Mouse (Mus musculus): Measurements from ENCODE around the gene Mogat2.

- TF ChIP-seq CTCF (IDR thresholded peaks at IDR 0.05; ENCODE audit: borderline replicate concordance, insufficient read depth, low read length): no peak
- no peak for TF ChIP-seq POLR2A (IDR thresholded peaks at IDR 0.05; ENCODE audit: low read depth, low read length)
These were observed 20.9 kb downstream of the Mogat2 start for GRCm38 (mm10) chr7:99217338-99218074.
